Mouse (Mus musculus) bone marrow, adult 2 months (tissue): ENCODE measurements around the gene Pi4kb.

Experiments used
- CTCF ChIP-seq: fragments of 200-500 bp; IDR thresholded peaks from 2 replicates; pipeline ENCODE4 v1.5.1; 2011; ENCODE audit warnings: low read length, control low read depth; ENCODE audit not compliant: control insufficient read depth, insufficient read depth
- POLR2A ChIP-seq: fragments of 200-500 bp; IDR thresholded peaks from 2 replicates; pipeline ENCODE4 v1.6.1; 2011; ENCODE audit warnings: low read depth, mild to moderate bottlenecking, control low read depth, low read length, borderline replicate concordance; ENCODE audit not compliant: control insufficient read depth

DNA sequence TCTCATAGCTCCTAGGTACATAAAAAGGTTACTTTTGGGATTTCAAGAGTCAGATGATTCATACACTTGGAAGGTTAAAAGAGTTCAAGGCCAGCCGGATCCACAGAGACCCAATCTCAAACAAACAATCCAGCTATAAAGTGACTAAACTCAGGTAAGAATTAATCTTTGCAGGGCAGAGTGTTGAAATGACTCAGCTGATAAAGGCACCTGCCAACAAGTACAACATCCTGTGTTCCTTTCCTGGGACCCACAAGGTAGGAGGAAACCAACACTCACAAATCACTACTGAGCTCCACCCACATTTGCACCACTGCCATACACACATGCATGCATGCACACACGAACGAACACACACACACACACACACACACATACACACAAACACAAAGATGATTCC is 54.1 kb downstream of the Pi4kb start:
- TF ChIP-seq CTCF: no peak
- no peak for TF ChIP-seq POLR2A
